Mouse (Mus musculus): ENCODE results near the gene Gse1. TPM values are rescaled to one million over a fixed set of nuclear protein-coding genes. Genes with fewer than 3 reads are reported as not detected.
A peak's percentile ranks its signal among the peaks of the same experiment; 100 is the strongest.

Gene Gse1
- polyA plus RNA-seq, 1 experiment, result 52.4 TPM

DNA sequence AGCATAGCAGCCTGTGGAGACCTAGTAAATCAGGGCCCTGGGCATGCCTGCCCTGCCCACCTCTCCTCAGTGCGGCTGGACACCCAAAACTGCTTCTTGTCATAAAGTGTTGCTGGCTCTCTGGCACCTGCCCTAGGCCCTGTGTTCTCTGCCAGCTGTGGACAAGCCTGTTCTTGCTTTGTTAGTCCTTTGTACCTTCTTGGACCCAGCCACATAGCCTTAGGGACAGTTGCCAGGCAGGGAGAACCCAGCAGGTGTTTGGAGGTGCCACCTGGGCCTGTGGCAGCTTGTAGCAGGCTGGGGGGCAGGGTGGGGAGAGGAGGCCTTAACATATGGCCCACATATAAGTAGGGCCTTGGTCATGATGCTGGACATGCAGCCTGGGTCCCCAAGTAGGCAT lies 145.8 kb downstream of the Gse1 start:
- no peaks in the 10 kb centered on the region for H3K27me3 ChIP-seq (ENCODE audit: control insufficient read depth, insufficient read depth, low read length)
- no peak for DNase-seq
- H3K4me3 ChIP-seq (replicated peaks; ENCODE audit: insufficient read depth, low read depth, low read length), result no peak overlapping the region
- H3K27ac ChIP-seq (ENCODE audit: insufficient read depth, low read length), result no peak overlapping the region
- no peak for TF ChIP-seq CTCF (IDR thresholded peaks at IDR 0.05; ENCODE audit: borderline replicate concordance, insufficient read depth, low read depth, low read length)
- TF ChIP-seq POLR2A (IDR thresholded peaks at IDR 0.05; ENCODE audit: borderline replicate concordance, insufficient read depth, low read length), result no peak
- WGBS, result 96% methylated on average over 1 of the region's 1 CpGs
- H3K4me1 ChIP-seq (ENCODE audit: control insufficient read depth, insufficient read depth, low read length), result peaks cover 31% of the 10 kb centered on the region

DNA sequence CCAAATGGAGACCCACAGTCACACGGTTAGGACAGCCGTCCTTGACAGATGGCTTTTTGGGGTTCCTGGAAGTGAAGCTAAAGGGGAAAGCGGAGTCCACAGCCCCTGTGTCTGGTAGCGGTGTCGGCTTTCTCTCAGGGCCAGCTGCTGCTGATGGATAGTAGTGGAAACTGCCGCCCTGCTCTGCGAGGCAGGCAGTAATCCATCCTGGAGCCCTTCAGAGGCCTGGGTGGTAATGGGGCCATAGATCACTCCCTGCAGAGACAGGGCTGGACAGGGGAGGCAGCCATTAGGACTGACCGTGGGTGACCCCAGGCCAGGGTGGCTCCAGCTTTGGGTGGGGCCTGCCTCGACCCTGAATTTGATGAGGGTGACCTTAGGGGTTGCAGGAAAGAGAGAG lies 146.3 kb downstream of the Gse1 start:
- Histone ChIP-seq H3K4me1 (ENCODE audit: control insufficient read depth, insufficient read depth, low read length) (peaks cover 29% of the 10 kb centered on the region), H3K27ac (ENCODE audit: insufficient read depth, low read length) (no peak overlapping the region), H3K27me3 (ENCODE audit: control insufficient read depth, insufficient read depth, low read length) (no peaks in the 10 kb centered on the region), H3K4me3 (replicated peaks; ENCODE audit: insufficient read depth, low read depth, low read length) (no peak overlapping the region)
- TF ChIP-seq POLR2A (IDR thresholded peaks at IDR 0.05; ENCODE audit: borderline replicate concordance, insufficient read depth, low read length) (no peak), CTCF (IDR thresholded peaks at IDR 0.05; ENCODE audit: borderline replicate concordance, insufficient read depth, low read depth, low read length) (no peak)
- WGBS, result 78% methylated on average over 9 of the region's 9 CpGs
- DNase-seq, result no peak

DNA sequence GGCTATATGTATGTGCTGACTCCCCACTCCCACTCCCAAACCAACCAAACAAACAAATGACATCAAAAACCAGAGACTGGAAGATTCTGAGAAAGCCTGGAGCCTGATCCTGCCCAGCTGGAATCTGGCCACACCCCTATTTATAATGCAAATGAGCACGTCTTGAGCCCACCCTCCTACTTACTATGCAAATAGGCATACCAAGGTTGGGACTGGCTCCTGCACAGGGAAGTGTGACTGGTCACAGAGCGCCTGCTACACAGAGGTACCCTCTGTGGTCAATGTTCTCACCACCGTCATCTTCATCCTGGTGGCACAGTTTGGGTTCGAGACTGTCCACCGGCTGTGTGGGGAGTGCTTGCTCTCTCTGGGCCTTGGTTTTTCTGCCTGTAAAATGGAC lies 146.9 kb downstream of the Gse1 start:
- Histone ChIP-seq H3K27ac (ENCODE audit: insufficient read depth, low read length) (no peak overlapping the region), H3K27me3 (ENCODE audit: control insufficient read depth, insufficient read depth, low read length) (no peaks in the 10 kb centered on the region), H3K4me1 (ENCODE audit: control insufficient read depth, insufficient read depth, low read length) (peaks cover 24% of the 10 kb centered on the region), H3K4me3 (replicated peaks; ENCODE audit: insufficient read depth, low read depth, low read length) (no peak overlapping the region)
- WGBS, result 82% methylated on average over 5 of the region's 5 CpGs
- DNase-seq, result no peak
- TF ChIP-seq POLR2A (IDR thresholded peaks at IDR 0.05; ENCODE audit: borderline replicate concordance, insufficient read depth, low read length) (no peak), CTCF (IDR thresholded peaks at IDR 0.05; ENCODE audit: borderline replicate concordance, insufficient read depth, low read depth, low read length) (no peak)

DNA sequence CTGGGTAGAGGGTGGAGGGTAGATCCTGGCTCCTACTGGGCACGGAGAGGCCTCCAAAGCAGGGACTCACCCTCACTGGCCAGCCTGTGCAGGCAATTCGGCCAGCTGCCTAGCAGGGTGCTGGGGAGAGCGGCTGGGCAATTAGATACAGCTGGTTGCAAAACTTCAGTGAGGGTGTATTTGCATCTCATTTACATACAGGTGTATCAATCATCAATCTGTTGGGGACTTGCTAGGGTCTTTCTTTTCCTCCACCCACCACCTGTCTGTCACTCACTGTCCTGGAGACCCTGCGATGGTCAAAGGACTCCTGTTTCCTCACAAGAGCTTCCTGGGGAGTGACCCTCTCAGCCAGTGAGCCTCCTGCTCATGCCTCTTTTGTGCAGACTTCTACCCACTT lies 148.0 kb downstream of the Gse1 start:
- Histone ChIP-seq H3K27ac (ENCODE audit: insufficient read depth, low read length) (no peak overlapping the region), H3K27me3 (ENCODE audit: control insufficient read depth, insufficient read depth, low read length) (no peaks in the 10 kb centered on the region), H3K4me3 (replicated peaks; ENCODE audit: insufficient read depth, low read depth, low read length) (no peak overlapping the region), H3K4me1 (ENCODE audit: control insufficient read depth, insufficient read depth, low read length) (peaks cover 24% of the 10 kb centered on the region)
- TF ChIP-seq POLR2A (IDR thresholded peaks at IDR 0.05; ENCODE audit: borderline replicate concordance, insufficient read depth, low read length) (no peak), CTCF (IDR thresholded peaks at IDR 0.05; ENCODE audit: borderline replicate concordance, insufficient read depth, low read depth, low read length) (no peak)
- WGBS, result 93% methylated on average over 4 of the region's 4 CpGs
- no peak for DNase-seq

DNA sequence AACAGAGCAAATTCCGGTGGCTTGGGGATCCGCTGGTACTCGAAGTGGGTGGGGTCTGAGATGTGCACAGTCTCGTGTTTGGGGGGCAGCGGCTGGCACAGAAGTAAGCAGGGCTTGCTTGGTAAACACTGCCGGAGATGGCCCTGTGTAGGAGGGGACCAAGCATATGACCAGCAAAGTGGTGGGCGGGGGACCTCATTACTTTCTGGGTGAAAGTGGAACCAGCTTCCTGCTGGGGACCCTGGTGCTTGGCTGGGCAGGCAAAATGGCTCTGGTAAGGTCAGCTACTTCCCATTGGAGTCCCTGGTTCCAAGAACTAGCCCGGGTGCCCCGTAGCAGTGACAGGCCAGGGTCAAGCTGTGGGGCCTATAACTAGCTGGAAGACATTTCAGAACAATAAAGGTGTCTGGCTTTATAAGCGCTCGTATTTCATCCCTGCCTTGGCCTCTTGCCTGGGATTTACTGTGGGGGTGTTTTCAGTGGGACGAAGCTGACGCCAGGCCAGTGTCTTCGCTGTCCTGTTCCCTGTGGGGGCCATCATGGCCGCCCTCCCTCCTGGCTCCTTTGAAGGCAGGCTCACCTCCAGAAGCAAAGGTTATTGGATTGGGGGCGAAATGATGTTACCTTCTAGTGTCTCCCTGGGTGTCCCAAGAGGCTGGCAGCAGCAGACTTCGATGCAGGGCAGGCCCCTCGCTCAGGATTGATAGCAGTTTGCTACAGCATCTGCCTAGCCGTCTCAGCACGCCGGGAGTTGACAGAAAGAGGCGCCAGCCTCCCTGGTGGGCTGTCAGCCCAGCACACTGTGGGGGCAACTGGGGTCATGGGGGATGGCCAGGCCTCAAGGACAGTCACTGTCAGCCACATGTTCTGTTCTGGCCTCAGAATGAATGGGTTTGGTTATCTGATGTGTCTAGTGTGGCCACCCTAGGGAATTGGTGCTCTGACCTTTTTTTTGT lies 148.9 kb downstream of the Gse1 start:
- no peak for DNase-seq
- WGBS, result 86% methylated on average over 22 of the region's 22 CpGs
- H3K4me3 ChIP-seq (replicated peaks; ENCODE audit: insufficient read depth, low read depth, low read length), result no peak overlapping the region
- no peak overlapping the region for H3K27ac ChIP-seq (ENCODE audit: insufficient read depth, low read length)
- H3K27me3 ChIP-seq (ENCODE audit: control insufficient read depth, insufficient read depth, low read length), result no peaks in the 10 kb centered on the region
- H3K4me1 ChIP-seq (ENCODE audit: control insufficient read depth, insufficient read depth, low read length), result peaks cover 31% of the 10 kb centered on the region
- TF ChIP-seq CTCF (IDR thresholded peaks at IDR 0.05; ENCODE audit: borderline replicate concordance, insufficient read depth, low read depth, low read length) (no peak), POLR2A (IDR thresholded peaks at IDR 0.05; ENCODE audit: borderline replicate concordance, insufficient read depth, low read length) (no peak)

DNA sequence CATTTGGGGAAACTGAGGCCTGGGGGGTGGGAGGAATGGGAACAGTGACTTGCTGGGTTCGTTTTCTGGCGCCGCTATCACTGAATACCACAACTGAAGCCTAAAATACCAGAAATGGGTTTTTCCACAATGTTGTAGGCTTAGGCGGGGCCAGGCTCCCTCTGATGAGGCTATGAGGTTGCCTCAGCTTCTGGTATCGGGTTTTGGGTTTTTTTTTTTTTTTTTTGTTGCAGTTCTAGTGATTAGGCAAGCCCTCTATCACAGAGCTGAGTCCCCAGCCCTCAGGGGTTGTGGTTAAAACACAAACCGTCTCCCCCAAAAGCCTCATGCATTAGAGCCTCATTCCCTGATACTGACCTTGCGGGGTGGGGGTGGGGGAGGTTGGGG lies 149.5 kb downstream of the Gse1 start:
- H3K4me3 ChIP-seq (replicated peaks; ENCODE audit: insufficient read depth, low read depth, low read length), result no peak overlapping the region
- no peak overlapping the region for H3K27ac ChIP-seq (ENCODE audit: insufficient read depth, low read length)
- TF ChIP-seq CTCF (IDR thresholded peaks at IDR 0.05; ENCODE audit: borderline replicate concordance, insufficient read depth, low read depth, low read length) (no peak), POLR2A (IDR thresholded peaks at IDR 0.05; ENCODE audit: borderline replicate concordance, insufficient read depth, low read length) (no peak)
- peaks cover 32% of the 10 kb centered on the region for H3K4me1 ChIP-seq (ENCODE audit: control insufficient read depth, insufficient read depth, low read length)
- H3K27me3 ChIP-seq (ENCODE audit: control insufficient read depth, insufficient read depth, low read length), result no peaks in the 10 kb centered on the region
- DNase-seq, result no peak
- WGBS, result 83% methylated on average over 7 of the region's 7 CpGs

DNA sequence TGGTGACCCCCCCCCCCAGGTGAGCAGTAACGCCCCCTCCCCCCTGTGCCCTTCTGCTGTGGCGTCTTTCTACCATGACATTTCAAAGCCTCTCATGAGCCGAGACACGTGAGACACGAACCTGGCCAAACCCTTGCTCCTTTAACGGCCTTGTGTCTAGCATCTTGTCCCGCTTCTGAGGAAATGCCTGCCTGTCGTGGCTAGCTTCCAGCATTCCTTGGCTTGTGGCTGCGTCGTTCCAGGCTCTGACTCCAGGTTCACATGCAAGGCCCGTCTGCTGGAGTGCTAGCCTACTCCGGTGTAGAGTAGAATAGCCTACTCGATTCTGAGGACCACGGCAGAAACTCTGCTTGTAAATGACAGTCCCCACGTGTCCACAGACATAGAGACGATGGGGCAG lies 150.1 kb downstream of the Gse1 start:
- H3K27ac ChIP-seq (ENCODE audit: insufficient read depth, low read length), result no peak overlapping the region
- H3K27me3 ChIP-seq (ENCODE audit: control insufficient read depth, insufficient read depth, low read length), result no peaks in the 10 kb centered on the region
- H3K4me1 ChIP-seq (ENCODE audit: control insufficient read depth, insufficient read depth, low read length), result peaks cover 36% of the 10 kb centered on the region
- DNase-seq, result peak; percentile 85 to 89
- TF ChIP-seq POLR2A (IDR thresholded peaks at IDR 0.05; ENCODE audit: borderline replicate concordance, insufficient read depth, low read length) (no peak), CTCF (IDR thresholded peaks at IDR 0.05; ENCODE audit: borderline replicate concordance, insufficient read depth, low read depth, low read length) (no peak)
- no peak overlapping the region for H3K4me3 ChIP-seq (replicated peaks; ENCODE audit: insufficient read depth, low read depth, low read length)
- WGBS, result 9% methylated on average over 16 of the region's 16 CpGs

DNA sequence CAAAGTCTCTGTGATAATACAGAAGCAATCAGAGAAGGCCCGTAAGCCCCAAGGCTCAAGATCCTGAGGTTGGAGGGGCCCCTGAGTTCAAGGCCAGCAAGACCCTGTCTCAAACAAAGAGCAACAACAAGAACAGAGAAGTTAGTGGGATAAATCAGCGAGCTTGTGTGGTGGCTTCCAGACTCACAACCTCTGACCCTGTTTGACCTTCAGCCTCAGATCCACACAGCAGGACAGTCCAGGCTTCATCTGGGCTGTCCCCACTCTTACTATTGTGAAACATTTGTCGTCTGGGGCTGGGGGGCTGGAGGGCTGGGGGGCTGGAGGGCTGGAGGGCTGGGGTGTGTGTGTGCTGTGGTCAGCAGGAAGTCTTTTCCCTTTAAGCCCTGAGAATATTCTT lies 150.8 kb downstream of the Gse1 start:
- Histone ChIP-seq H3K4me1 (ENCODE audit: control insufficient read depth, insufficient read depth, low read length) (peaks cover 40% of the 10 kb centered on the region), H3K4me3 (replicated peaks; ENCODE audit: insufficient read depth, low read depth, low read length) (no peak overlapping the region), H3K27ac (ENCODE audit: insufficient read depth, low read length) (no peak overlapping the region), H3K27me3 (ENCODE audit: control insufficient read depth, insufficient read depth, low read length) (no peaks in the 10 kb centered on the region)
- 81% methylated on average over 3 of the region's 3 CpGs for WGBS
- no peak for TF ChIP-seq POLR2A (IDR thresholded peaks at IDR 0.05; ENCODE audit: borderline replicate concordance, insufficient read depth, low read length)
- TF ChIP-seq CTCF (IDR thresholded peaks at IDR 0.05; ENCODE audit: borderline replicate concordance, insufficient read depth, low read depth, low read length), result no peak
- no peak for DNase-seq

All from cerebellum, adult 2 months (tissue).